Mouse (Mus musculus) embryonic facial prominence, embryonic 11.5 days (tissue): ENCODE measurements around the gene Pml. TPM values are rescaled to one million over a fixed set of nuclear protein-coding genes. Genes with fewer than 3 reads are reported as not detected.

Experiments
- ATAC-seq: fragments of 200-750 bp; cut with Nextera tagmentation; replicated peaks from 2 replicates; pipeline ENCODE4 v1.8.0; 2017; ENCODE audit warnings: low read depth; ENCODE audit not compliant: insufficient number of reproducible peaks, low FRiP score, low TSS enrichment
- DNase-seq: peaks from one replicate; pipeline ENCODE4 v3.0.0-alpha.2; 2015; ENCODE audit warnings: low spot score
- H3K27ac ChIP-seq: fragments of 300-500 bp; sonication (generic); replicated peaks from 2 replicates; pipeline ENCODE4 v1.5.1; 2014; ENCODE audit warnings: mild to moderate bottlenecking, low read depth, low read length, control low read depth
- H3K27me3 ChIP-seq: fragments of 300-500 bp; sonication (generic); 2 replicates; pipeline ENCODE4 v1.6.1; 2014; ENCODE audit warnings: mild to moderate bottlenecking, low read length, moderate library complexity, mixed read lengths; ENCODE audit not compliant: control insufficient read depth, insufficient read depth
- H3K36me3 ChIP-seq: fragments of 300-500 bp; sonication (generic); replicated peaks from 2 replicates; pipeline ENCODE4 v1.6.1; 2014; ENCODE audit warnings: low read depth, mild to moderate bottlenecking, low read length, moderate library complexity, mixed read lengths; ENCODE audit not compliant: control insufficient read depth, insufficient read depth
- H3K4me1 ChIP-seq: fragments of 300-500 bp; sonication (generic); 2 replicates; pipeline ENCODE4 v1.6.1; 2014; ENCODE audit warnings: low read length, mixed read lengths; ENCODE audit not compliant: control insufficient read depth, insufficient read depth
- H3K4me2 ChIP-seq: fragments of 300-500 bp; sonication (generic); 2 replicates; pipeline ENCODE4 v1.6.1; 2014; ENCODE audit warnings: low read depth, mild to moderate bottlenecking, control low read depth, low read length, moderate library complexity
- H3K4me3 ChIP-seq: fragments of 300-500 bp; sonication (generic); 2 replicates; pipeline ENCODE4 v1.5.1; 2014; ENCODE audit warnings: low read depth, low read length, control low read depth
- H3K9ac ChIP-seq: fragments of 300-500 bp; sonication (generic); replicated peaks from 2 replicates; pipeline ENCODE4 v1.6.1; 2014; ENCODE audit warnings: mild to moderate bottlenecking, control low read depth, low read length
- H3K9me3 ChIP-seq: fragments of 300-500 bp; sonication (generic); replicated peaks from 2 replicates; pipeline ENCODE4 v1.6.1; 2016; ENCODE audit warnings: mild to moderate bottlenecking, low read length, inconsistent platforms, mixed read lengths; ENCODE audit not compliant: control insufficient read depth
- WGBS: fragments of 180-500 bp; shearing (Covaris S2); extraction: QIAGEN DNeasy Blood & Tissue Kit; methylation state at CpG from one replicate; pipeline ENCODE4 v1.1.7; 2014; 5-methylcytosine and 5-hydroxymethylcytosine counted together
- polyA plus RNA-seq: library from polyadenylated mRNA; unstranded; fragments of >200 nt; fragmentation: Nextera tagmentation; extraction: Ambion mirVana; gene quantifications from 2 replicates; pipeline ENCODE4 v1.2.1, GENCODE M21; 2014

Gene Pml
- polyA plus RNA-seq, 1 experiment from 2014 or later = 14.5 TPM

GRCm38 (mm10) chr9:58196610-58197567, 52.7 kb downstream of the Pml start:
- no peak for ATAC-seq
- H3K27ac ChIP-seq = no peak overlapping the region
- H3K4me1 ChIP-seq = peaks cover 24% of the 10 kb centered on the region
- DNase-seq = no peak
- no peaks in the 10 kb centered on the region for H3K36me3 ChIP-seq
- 3% methylated on average over 46 of the region's 46 CpGs for WGBS
- peak overlapping the region; percentile 28 for H3K9ac ChIP-seq
- peaks cover 62% of the 10 kb centered on the region for H3K27me3 ChIP-seq
- H3K4me3 ChIP-seq = peak overlapping the region; percentile 14
- H3K9me3 ChIP-seq = no peaks in the 10 kb centered on the region
- peak overlapping the region; percentile 49 for H3K4me2 ChIP-seq

GRCm38 (mm10) chr9:58196141-58196540, 53.4 kb downstream of the Pml start:
- Histone ChIP-seq H3K4me1 (peaks cover 22% of the 10 kb centered on the region), H3K27me3 (peaks cover 55% of the 10 kb centered on the region), H3K9ac (peak overlapping the region; percentile 28), H3K9me3 (no peaks in the 10 kb centered on the region), H3K4me2 (peak overlapping the region; percentile 49), H3K4me3 (peak overlapping the region; percentile 14; the same call in 1 of the 2 replicates), H3K27ac (no peak overlapping the region), H3K36me3 (no peaks in the 10 kb centered on the region)
- 4% methylated on average over 14 of the region's 14 CpGs for WGBS
- no peak for DNase-seq
- ATAC-seq = no peak

- ATAC-seq (no peak), DNase-seq (no peak)
- Histone ChIP-seq H3K9ac (no peak overlapping the region), H3K4me2 (no peak overlapping the region), H3K36me3 (no peaks in the 10 kb centered on the region), H3K9me3 (no peaks in the 10 kb centered on the region), H3K4me1 (peaks cover 22% of the 10 kb centered on the region), H3K4me3 (no peak overlapping the region), H3K27me3 (peaks cover 50% of the 10 kb centered on the region), H3K27ac (no peak overlapping the region)
- WGBS = 0% methylated on average over 1 of the region's 1 CpGs
Observed at GRCm38 (mm10) chr9:58195671-58196070, 53.9 kb downstream of the Pml start.

- no peaks in the 10 kb centered on the region for H3K9me3 ChIP-seq
- H3K4me2 ChIP-seq = no peak overlapping the region
- H3K4me1 ChIP-seq = peaks cover 22% of the 10 kb centered on the region
- H3K27me3 ChIP-seq = peaks cover 37% of the 10 kb centered on the region
- ATAC-seq = no peak
- no peak overlapping the region for H3K4me3 ChIP-seq
- H3K36me3 ChIP-seq = no peaks in the 10 kb centered on the region
- no peak overlapping the region for H3K9ac ChIP-seq
- DNase-seq = no peak
- no peak overlapping the region for H3K27ac ChIP-seq
- WGBS = 61% methylated on average over 9 of the region's 9 CpGs
Observed at GRCm38 (mm10) chr9:58194222-58194621, 55.4 kb downstream of the Pml start.

- no peak overlapping the region for H3K4me2 ChIP-seq
- DNase-seq (no peak), ATAC-seq (no peak)
- no peaks in the 10 kb centered on the region for H3K4me1 ChIP-seq
- WGBS = 75% methylated on average over 6 of the region's 6 CpGs
- H3K9me3 ChIP-seq = no peaks in the 10 kb centered on the region
- H3K4me3 ChIP-seq = no peak overlapping the region
- H3K9ac ChIP-seq = no peak overlapping the region
- no peaks in the 10 kb centered on the region for H3K36me3 ChIP-seq
- H3K27me3 ChIP-seq = no peaks in the 10 kb centered on the region
- no peak overlapping the region for H3K27ac ChIP-seq
Observed at GRCm38 (mm10) chr9:58184456-58184855, 65.1 kb downstream of the Pml start.

- H3K36me3 ChIP-seq = no peaks in the 10 kb centered on the region
- no peaks in the 10 kb centered on the region for H3K4me1 ChIP-seq
- no peak overlapping the region for H3K4me2 ChIP-seq
- H3K9me3 ChIP-seq = no peaks in the 10 kb centered on the region
- 89% methylated on average over 2 of the region's 2 CpGs for WGBS
- no peak overlapping the region for H3K4me3 ChIP-seq
- no peak overlapping the region for H3K9ac ChIP-seq
- no peaks in the 10 kb centered on the region for H3K27me3 ChIP-seq
- no peak for ATAC-seq
- H3K27ac ChIP-seq = no peak overlapping the region
- DNase-seq = no peak
Observed at GRCm38 (mm10) chr9:58179390-58179789, 70.2 kb downstream of the Pml start.

GRCm38 (mm10) chr9:58177165-58177564, 72.4 kb downstream of the Pml start:
- no peak overlapping the region for H3K4me2 ChIP-seq
- WGBS = 65% methylated on average over 4 of the region's 4 CpGs
- H3K4me1 ChIP-seq = no peaks in the 10 kb centered on the region
- H3K27ac ChIP-seq = no peak overlapping the region
- H3K4me3 ChIP-seq = no peak overlapping the region
- H3K27me3 ChIP-seq = no peaks in the 10 kb centered on the region
- no peaks in the 10 kb centered on the region for H3K9me3 ChIP-seq
- DNase-seq = no peak
- no peaks in the 10 kb centered on the region for H3K36me3 ChIP-seq
- no peak overlapping the region for H3K9ac ChIP-seq
- ATAC-seq = no peak

GRCm38 (mm10) chr9:58175745-58176487, 73.7 kb downstream of the Pml start:
- Histone ChIP-seq H3K4me3 (no peak overlapping the region), H3K4me2 (no peak overlapping the region), H3K9me3 (no peaks in the 10 kb centered on the region), H3K36me3 (no peaks in the 10 kb centered on the region), H3K27ac (no peak overlapping the region), H3K9ac (no peak overlapping the region), H3K27me3 (no peaks in the 10 kb centered on the region), H3K4me1 (no peaks in the 10 kb centered on the region)
- 20% methylated on average over 5 of the region's 5 CpGs for WGBS
- ATAC-seq (no peak), DNase-seq (peak; percentile 67)
